Mouse (Mus musculus) ovary, postnatal 36 days (tissue): Measurements from ENCODE around the gene Cd300lf.

Experiments
- DNase-seq: peaks from one replicate; pipeline ENCODE4 v3.0.0; 2022; ENCODE audit warnings: low spot score, mixed read lengths

The Cd300lf gene

GRCm38 (mm10) chr11:115133800-115134199 is at the start of gene Cd300lf:
Cd300lf (minus strand) TSS chr11:115133992.
- DNase-seq: no peak

DNA sequence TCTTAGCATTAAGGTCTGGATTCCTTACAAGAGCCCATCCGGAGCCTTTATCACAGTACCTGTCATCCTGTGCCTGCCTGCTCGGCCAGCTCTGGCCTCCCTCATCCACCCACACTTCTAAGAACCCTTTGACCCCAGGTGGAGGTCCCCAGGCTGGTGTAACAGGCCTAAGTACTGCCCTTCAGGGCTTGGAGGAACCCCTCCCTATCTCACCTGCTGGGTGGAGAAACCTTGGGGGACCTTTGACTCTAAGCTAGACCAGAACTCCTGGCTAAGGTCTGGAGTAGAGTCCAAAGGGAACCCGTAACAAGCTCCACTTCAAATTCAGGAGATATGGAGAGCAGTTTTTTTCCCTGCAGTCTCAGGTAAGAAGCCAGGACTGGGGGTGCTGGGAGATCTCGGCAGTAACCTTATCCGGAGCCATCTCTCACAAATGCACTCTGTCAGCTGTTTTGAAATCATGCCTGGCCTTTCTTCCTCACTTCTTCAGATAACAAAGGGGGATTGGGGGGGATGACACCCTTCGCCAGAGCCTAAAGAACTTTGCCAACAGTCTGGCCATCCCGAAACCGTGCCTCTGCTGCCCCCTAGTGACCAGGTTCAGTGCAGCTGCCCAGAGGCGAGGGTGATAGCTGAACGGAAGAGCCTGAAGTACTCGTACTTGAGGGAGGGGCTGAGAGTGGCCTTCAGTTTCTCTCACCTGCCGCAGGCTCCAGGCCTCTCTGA is 48.3 kb upstream of the Cd300lf start:
- DNase-seq: peak; percentile 78

- no peak for DNase-seq
These were observed 46.1 kb upstream of the Cd300lf start for GRCm38 (mm10) chr11:115179881-115180280.

- DNase-seq: no peak
These were observed 45.4 kb upstream of the Cd300lf start for GRCm38 (mm10) chr11:115179191-115179590.

- DNase-seq: no peak
These were observed 45.0 kb upstream of the Cd300lf start for GRCm38 (mm10) chr11:115178766-115179165.

DNA sequence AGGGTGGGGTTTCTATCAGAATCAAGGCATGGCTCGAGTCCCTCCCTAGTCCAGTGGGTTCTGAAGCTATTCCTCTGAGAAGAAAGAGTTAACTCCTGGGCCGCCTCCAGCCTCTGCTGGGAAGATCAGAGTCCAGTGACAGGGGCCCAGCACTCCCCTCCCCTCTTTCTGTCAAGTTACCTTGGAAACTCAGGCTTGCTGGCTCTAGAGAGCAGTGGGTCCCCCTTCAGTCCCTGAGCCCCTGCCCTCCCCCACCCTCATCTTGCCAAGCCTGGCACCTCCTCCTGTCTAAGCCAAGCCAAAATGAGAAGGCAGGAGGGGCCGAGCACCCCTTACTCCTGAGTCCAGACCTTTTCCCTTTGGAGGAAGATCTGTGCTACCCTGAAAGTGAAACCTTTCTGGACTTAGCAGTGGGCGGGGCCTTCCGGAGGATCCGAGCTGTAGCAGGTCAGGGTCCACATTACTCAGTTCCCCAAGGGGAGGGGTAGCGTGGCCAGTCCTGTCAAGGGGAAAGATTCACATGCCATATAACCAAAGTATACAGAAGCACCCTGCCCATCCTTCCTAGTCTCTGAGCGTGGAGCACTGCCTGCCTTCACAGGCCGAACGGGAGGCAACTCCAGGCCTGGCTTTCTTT is 43.9 kb upstream of the Cd300lf start:
- no peak for DNase-seq

DNA sequence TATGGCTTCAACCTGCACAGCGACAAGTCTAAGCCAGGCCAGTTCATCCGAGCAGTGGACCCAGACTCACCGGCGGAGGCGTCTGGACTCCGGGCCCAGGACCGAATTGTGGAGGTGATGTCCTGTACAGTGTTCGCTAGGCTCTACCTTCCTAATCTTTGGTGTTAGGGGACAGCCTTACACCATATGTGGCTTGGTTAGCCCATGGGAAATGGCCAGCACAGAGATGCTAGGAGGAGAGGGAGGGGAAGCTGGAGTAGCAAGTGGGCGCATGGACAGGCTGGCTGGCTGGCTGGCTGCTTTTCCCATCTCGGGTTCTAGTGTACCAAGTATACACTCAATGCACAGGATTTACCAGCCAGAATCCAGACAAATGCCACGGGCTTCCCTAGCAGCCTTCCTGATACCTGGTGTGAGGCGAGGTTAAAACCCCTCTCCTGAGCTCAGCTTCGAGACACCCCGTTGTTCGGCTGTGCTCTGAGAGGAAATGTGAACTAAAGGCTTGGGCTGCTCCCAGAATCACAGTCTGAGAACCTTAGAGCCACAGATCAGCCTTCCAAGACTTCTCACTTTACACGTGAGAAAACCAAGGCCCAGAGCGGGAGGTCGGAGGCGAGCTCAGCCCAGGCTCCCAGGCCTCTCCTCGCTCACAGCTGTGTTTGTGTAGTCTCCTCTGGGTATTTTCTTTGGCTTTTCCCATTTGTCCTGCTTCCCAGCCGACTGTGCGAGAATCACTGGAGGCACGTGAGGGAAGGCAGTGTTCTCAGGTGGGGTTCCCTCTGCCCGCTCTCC is 42.8 kb upstream of the Cd300lf start:
- no peak for DNase-seq

GRCm38 (mm10) chr11:115173549-115174339 is 40.0 kb upstream of the Cd300lf start:
- DNase-seq: no peak

DNA sequence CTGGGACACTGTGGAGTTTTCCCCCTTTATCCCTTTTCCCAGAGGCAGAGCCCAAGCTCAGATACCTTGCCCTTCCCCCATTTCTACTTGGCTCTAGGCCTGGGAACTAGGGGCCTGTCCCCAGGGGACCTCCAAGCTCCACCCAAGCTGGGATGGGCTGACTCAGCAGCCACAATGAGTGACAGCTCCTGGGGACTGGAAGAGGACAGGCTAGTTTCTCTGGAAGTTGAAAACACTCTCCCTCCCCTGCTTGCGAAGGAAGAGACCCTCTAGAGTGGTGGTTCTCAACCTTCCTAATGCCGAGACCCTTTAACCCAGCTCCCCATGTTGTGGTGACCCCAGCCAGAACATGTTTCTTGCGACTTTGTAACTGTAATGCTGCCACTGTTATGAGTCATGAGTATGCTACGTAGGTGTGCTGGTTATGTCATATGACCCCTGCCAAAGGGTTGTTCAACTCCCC is 39.1 kb upstream of the Cd300lf start:
- DNase-seq: no peak

DNA sequence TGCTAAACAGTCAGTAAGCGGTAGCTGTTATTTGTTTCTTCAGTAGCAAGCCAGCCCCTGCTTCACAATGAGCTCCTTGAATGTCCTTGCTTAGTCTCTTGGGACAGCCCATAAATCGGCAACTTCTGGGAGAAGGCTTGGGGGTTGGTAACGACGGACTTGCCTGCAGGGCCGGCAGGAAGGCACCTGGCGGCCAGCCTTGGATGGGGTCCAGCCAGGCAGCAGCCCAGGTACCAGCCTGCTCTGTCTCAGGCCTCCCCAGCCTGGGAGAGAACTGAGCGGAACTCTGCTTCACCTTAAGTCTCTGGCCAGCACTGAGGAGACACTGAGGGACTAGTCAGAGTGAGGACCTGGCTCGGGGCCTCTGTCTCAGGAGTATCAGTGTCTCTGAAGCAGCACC is 37.3 kb upstream of the Cd300lf start:
- DNase-seq: peak; percentile 37

DNA sequence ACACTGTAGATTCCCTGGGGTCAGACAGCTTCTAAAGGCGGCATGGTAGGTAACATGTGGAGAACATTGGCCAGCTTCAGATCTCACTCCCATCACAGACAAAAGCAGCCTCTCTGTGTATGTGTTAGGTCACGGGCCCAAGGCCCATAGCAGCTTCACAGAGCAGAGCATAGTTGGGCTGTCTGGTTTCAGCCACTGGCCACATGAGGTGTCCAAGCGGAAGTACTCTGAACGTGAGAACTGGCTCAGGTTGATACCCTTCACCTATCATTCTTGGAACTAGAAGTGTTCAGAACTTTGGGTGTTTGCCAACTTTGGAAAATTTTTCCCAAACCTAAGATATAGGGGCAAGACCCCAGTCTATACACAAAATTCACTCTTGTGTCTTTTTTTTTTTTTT is 35.6 kb upstream of the Cd300lf start:
- no peak for DNase-seq

GRCm38 (mm10) chr11:115167631-115168249 is 33.9 kb upstream of the Cd300lf start:
- DNase-seq: no peak

- no peak for DNase-seq
These were observed 33.0 kb upstream of the Cd300lf start for GRCm38 (mm10) chr11:115166776-115167175.

DNA sequence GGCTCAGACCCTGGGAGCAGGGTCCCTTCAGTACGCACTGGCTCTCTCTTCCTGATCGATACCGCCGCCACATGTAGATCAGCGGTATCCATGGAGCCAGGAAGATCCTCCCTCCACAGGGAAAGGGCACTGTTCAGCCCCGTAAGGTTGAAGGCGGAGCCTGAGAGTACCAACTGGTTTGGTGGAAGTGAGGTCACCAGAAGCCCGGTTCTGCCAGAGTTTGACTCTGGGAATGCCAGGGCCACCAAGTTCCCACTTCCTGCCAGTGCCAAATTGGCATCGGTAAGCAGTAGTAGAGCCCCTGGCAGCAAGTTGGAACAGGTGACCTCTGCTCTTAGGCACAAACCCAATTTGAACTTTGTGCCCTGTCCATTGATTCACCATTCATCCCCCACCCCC is 31.2 kb upstream of the Cd300lf start:
- DNase-seq: no peak

- no peak for DNase-seq
These were observed 30.7 kb upstream of the Cd300lf start for GRCm38 (mm10) chr11:115164341-115164975.

DNA sequence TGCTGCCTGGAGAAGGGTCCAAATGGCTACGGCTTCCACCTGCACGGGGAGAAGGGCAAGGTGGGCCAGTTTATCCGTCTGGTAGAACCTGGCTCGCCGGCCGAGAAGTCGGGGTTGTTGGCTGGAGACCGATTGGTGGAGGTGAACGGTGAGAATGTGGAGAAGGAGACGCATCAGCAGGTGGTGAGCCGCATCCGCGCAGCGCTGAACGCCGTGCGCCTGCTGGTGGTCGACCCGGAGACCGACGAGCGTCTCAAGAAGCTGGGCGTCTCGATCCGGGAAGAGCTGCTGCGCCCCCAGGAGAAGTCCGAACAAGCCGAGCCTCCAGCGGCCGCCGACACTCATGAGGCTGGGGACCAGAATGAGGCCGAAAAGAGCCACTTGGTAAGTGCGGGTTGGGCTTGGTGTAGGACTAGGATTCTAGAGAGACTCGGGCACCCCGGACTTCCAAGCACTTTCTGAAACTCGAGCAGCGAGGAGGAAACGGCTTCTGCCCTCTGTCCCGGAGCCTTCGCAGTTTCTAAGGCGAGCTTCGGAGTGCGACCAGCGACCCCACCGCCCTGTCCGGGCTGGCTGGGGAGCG is 29.9 kb upstream of the Cd300lf start:
- no peak for DNase-seq

DNA sequence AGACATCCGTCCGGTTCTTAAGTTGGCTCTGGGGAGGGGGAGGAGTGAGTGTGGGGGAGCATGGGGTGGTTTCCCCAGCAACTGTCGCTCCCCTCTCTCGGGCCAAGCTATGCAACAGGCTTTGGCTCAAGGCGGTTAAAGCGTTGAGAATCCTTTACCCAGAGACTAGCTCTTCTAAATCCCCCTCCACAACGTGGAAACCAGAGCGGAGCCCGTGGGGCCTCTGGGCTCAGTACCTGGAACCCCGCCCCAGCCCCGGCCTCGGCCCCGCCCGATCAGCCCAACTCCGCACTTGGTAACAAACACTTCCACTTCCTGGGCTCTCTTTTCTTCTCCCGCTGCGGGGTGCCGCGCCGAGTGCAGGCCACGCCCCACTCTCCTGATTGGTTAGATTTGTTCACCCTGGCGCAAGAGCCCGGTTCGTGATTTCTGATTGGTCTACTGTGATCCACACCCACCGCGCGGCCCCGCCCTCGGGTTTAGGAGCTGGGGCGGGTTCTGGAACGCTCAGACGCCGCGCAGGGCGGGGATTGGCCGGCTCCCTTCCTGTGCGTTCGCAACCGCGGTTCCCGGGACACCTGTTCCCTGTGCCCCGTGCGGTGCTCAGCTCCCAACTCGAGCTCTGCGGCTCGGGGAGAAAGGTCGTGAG is 29.2 kb upstream of the Cd300lf start, which contains the start of gene Slc9a3r1:
Gene Slc9a3r1 (plus strand): TSS at position 510 of the 649 bp plus-strand sequence.
- DNase-seq: peak; percentile 98

- DNase-seq: no peak
These were observed 28.4 kb upstream of the Cd300lf start for GRCm38 (mm10) chr11:115162205-115162601.

- DNase-seq: no peak
These were observed 27.9 kb upstream of the Cd300lf start for GRCm38 (mm10) chr11:115161578-115162204.
